Mouse (Mus musculus): ENCODE data around the gene Lmf1.

Gene Lmf1

GRCm38 (mm10) chr17:25578920-25579319 is at the start of gene Lmf1:
Gene Lmf1 (plus strand): TSS chr17:25579085.
- DNase-seq, result peak; percentile 96 to 98

GRCm38 (mm10) chr17:25530357-25531022 is 48.4 kb upstream of the Lmf1 start:
- peak; percentile 52 to 77 for DNase-seq

DNA sequence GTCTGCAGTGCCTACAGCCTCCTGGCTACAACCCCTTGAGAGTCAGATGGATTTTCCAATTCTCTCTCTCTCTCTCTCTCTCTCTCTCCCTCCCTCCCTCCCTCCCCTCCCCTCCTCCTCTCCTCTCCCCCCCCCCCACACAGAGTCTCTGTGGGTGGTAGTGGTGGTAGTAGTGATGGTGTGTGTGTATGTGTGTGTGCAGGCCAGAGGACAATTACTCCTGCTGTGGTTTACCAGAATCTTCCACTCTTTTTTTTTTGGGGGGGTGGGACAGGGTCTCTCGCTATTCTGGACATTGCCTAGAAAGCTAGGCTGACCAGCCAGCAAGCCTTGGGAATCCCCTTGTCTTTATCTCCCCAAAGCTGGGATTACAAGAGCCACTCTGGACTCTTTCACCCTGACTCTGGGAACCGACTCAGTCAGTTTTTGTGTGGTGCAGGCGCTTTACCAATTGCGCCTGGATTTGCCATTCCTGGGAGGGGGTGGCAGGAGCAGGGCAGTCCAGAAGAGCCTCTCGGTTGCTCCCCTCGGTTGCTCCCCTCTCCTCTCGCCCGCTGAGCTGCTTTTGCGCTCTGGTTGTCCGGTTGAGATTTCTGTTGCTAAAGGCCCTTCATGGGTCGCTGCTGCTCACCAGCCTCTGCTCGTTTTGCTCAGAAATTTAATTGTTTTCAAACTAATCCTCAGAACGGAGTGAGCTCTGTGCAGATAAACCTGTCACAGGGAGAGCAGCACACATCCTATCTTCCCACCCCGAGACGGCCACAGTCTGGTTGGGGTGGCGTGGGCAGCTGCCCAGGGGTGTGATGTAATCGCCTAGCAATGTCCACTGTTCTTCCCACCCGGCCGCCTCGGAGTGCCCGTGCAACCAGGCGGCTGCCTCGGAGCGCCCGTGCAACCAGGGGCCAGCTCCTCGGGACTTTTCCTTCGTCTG is 39.7 kb upstream of the Lmf1 start:
- peak; percentile 66 to 74 for DNase-seq

DNA sequence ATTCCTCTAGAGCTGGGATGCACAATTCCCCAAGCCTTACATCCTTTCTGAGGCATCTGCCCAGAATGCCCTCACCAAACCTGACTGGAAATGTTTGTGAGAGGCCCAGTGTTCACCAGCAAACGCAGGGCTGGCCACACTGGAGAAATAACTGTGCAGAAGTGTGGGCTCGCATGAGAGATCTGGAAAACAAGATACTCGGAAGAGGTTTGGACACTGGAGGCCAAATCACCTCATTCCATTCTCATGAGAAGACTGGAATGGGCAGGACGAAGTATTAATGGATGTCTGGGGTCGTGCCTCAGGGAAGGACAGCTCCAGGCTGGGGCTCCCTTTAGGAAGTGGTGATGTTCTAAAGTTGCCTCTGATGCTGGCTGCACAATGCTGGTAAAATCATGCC is 38.2 kb upstream of the Lmf1 start:
- no peak for DNase-seq

DNA sequence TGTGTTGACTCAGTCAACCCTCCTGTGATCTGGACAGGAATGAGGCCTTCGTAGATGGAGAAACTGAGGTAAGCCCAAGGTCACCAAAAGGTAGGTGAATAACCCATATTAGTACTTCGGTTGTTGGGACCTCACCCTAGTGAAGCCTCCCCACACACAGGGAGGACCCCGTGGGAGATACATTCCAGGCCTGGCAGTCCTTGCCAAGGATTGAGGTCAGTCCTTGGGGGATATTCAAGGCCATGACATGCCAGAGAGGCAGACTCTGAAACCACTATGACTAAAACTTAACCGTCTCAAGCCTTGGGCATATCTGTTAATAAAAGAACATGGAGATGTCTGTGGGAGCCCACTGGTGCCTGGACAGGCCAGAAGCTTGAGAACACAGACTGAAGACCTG is 37.1 kb upstream of the Lmf1 start:
- DNase-seq, result no peak

DNA sequence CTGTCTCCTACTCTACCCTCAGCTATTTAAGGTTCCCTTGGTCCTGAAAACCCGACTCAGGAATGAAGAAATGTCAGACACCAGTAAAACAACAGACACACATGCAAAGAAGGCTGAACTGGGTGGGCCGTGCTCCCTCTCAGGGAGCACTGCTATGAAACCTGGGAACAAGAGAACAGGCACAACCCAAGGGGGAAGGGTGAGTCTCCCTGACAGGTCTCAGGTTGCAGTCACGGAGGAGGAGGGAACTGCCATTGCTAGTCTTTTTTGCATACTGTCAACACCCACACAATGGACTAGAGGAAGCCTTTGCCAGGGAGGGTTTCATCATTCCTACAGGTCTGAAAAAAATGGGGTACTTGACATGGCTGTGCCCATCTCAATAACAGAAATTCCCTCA is 31.9 kb upstream of the Lmf1 start:
- DNase-seq, result no peak

DNA sequence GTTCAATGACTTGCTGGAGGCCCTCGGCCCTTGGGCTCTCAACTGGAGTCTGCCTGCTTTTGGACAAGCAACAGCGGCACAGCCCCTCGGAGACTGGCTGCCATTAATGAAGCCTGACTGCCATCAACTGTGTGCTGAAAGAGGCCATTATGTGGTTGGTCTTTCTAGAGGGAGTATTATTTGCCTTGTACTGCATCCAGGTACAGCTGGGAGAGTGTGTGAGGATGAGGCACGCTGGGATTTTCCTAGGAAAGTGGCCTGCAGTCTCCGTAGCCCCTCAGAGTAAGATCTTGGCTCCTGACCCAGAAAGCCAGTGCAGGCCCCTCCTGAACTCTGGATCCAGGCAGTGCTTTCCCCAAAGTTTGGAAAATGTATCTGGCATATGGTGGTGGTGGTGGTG is 28.9 kb upstream of the Lmf1 start:
- DNase-seq, result no peak

DNA sequence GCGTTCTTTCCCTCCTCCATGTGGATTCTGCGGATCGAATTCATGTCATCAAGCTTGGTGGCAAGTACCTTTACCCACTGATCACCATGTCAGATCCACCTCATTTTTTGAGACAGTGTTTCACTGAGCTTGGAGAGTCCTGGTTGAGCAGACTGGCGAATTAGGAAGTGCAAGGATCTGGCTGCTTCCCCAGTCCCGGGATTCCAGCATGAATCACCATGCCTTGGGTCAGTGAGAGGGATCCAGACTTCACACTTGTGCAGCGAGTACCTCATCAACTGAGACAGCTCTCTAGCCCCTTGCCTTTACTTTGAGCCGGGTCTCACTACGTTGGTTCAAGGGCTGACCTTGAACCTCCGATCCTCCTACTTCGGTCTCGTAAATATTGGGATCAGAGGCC is 27.6 kb upstream of the Lmf1 start:
- no peak for DNase-seq

- no peak for DNase-seq
Measured at GRCm38 (mm10) chr17:25555159-25555558, 23.7 kb upstream of the Lmf1 start.

GRCm38 (mm10) chr17:25555666-25556629 is 22.9 kb upstream of the Lmf1 start:
- DNase-seq, result peak in 1 of 2 experiments; percentile 43

GRCm38 (mm10) chr17:25556630-25557354 is 22.1 kb upstream of the Lmf1 start:
- DNase-seq, result peak; percentile 35 to 42

DNA sequence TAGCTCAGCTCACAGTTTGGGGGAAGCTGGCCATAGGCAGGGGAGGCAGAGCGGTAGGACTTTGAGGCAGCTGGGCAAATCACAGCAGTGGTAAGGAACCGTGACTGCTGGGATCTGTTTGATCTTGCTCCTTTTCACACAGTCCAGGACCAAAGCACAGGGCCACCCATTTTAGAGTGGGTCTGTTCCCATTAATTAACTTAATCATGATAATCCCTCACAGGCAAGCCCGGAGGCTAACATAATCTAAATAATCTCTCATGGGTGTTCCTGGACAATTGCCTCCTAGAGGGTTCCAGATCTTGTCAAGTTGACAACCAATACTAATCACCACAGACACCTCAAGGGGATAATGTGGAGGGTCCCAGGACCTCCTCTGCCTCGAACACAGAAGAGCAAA is 19.3 kb upstream of the Lmf1 start:
- no peak for DNase-seq

- no peak for DNase-seq
Measured at GRCm38 (mm10) chr17:25560554-25561222, 18.2 kb upstream of the Lmf1 start.

GRCm38 (mm10) chr17:25561223-25562028 is 17.5 kb upstream of the Lmf1 start:
- DNase-seq, result peak; percentile 67 to 77

DNA sequence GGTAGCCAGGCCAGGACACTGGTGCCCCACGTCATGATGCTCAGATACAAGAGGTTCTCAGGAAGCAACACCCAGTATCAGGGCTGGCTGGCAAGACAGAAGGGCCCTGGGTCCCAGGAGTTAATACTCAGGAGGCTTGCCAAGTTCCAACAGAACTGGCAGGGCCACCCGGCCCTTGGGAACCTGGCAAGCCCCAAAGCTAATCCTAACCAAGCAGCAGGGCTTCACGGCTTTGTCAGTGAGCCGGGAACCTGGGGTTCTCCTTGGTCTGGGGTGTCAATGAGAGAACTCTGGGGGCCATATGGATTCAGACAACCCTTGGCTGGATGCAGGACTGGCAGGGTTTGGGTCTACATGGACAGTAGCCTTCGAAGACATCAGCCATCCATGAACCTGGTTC is 14.4 kb upstream of the Lmf1 start:
- DNase-seq, result peak; percentile 56 to 71

- peak; percentile 71 to 80 for DNase-seq
Measured at GRCm38 (mm10) chr17:25565244-25565643, 13.6 kb upstream of the Lmf1 start.

- peak; percentile 44 to 46 for DNase-seq
Measured at GRCm38 (mm10) chr17:25565860-25566600, 12.9 kb upstream of the Lmf1 start.

DNA sequence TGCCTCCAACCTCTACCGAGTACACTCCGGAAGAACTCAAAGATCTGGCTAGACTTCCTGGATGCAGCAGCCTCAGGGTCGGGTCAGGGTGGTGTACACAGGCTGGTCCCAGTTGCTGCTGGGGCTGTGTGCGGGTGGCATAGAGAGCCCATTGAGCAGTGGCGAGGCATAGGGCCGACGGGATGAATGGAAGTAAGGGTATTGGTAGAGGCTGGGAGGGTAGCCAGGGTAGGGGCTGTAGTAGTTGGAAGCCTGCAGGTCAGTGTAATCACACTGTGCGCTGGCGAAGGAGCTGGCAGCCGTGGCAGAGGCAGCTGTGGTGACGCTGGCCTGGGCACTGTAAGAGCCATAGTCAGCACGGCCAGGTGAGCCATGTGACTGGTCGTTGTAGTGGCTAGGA is 11.6 kb upstream of the Lmf1 start:
- DNase-seq, result peak; percentile 39 to 51

GRCm38 (mm10) chr17:25567745-25568144 is 11.1 kb upstream of the Lmf1 start:
- peak; percentile 85 to 88 for DNase-seq

DNA sequence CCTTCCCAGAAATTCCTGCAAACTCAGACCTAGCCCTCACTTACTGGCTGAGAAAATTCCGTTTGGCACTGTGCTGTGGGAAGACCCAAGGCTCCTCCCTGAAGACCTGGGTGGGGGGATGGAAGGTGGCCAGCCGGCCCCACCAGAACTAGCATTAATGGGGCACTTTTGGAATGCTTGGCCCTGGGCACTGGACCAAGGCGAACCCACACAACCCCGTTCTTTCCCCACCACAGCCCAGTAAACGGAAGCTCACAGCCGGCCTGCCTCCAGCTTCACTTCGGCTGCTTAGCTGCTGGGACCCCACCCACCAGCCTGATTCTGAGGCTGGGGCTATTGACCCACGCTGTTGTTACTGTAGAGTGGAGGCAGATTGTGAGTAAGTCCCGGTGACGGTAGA is 10.7 kb upstream of the Lmf1 start:
- peak; percentile 44 to 67 for DNase-seq

All from cerebellum, postnatal 10 days (tissue).